Comparison of ENCODE assay signal across 15 mouse cellular contexts in genomic region chr4:72379515-72379914, GRCm38 (mm10).
DNase-seq lines count a peak whose midpoint lies in the region; ATAC-seq and TF ChIP-seq lines count a peak whose summit lies in the region.
"Had no signal": no experiment of that assay in that cellular context is flagged by ENCODE, and none has a peak within 500 bp of the region (broad histone marks: within the 10 kb centered on the region; RNA-seq: fewer than 3 reads in every experiment).

No protein-coding gene starts in this region.

- TF ChIP-seq CTCF in liver, postnatal 0 days (IDR thresholded peaks at IDR 0.05; ENCODE audit: low read depth), result no peak

- peak; percentile 57 for ATAC-seq in liver, postnatal 0 days
- no peak for ATAC-seq in liver, embryonic 12.5 days
- peak; percentile 89 for ATAC-seq in intestine, embryonic 16.5 days
- ATAC-seq: inflammation-experienced regulatory T-cells, adult 6 months had no signal

- no peak overlapping the region for H3K4me3 ChIP-seq in liver, postnatal 0 days (ENCODE audit: low read depth, low read length)
- no peak overlapping the region for H3K4me3 ChIP-seq in liver, embryonic 12.5 days
- H3K4me3 ChIP-seq in intestine, embryonic 16.5 days (ENCODE audit: low read length), result no peak overlapping the region
- H3K4me3 ChIP-seq: erythroblast, embryonic 14.5 days; limb, embryonic 15.5 days had no signal

- intact Hi-C loops in left cerebral cortex, postnatal 36 days (cut with DNase I), result no loop called here

- WGBS in liver, postnatal 0 days (ENCODE audit: insufficient replicate concordance), result 70% methylated on average over 1 of the region's 1 CpGs
- 41% methylated on average over 1 of the region's 1 CpGs for WGBS in liver, embryonic 12.5 days (ENCODE audit: insufficient replicate concordance)
- WGBS in intestine, embryonic 16.5 days, result 63% methylated on average over 1 of the region's 1 CpGs

- no peaks in the 10 kb centered on the region for H3K9me3 ChIP-seq in liver, postnatal 0 days (ENCODE audit: low read length)
- H3K9me3 ChIP-seq in liver, embryonic 12.5 days (replicated peaks), result no peaks in the 10 kb centered on the region
- H3K9me3 ChIP-seq in intestine, embryonic 16.5 days (ENCODE audit: control insufficient read depth, low read length), result no peaks in the 10 kb centered on the region
- H3K9me3 ChIP-seq: limb, embryonic 15.5 days had no signal

- no peak overlapping the region for H3K27ac ChIP-seq in liver, postnatal 0 days (ENCODE audit: low read depth)
- H3K27ac ChIP-seq in liver, embryonic 12.5 days, result no peak overlapping the region
- H3K27ac ChIP-seq in intestine, embryonic 16.5 days (ENCODE audit: low read length), result no peak overlapping the region
- H3K27ac ChIP-seq: limb, embryonic 15.5 days had no signal

- TF ChIP-seq EP300 in liver, postnatal 0 days (IDR thresholded peaks at IDR 0.05; ENCODE audit: low read depth), result no peak

- no peak overlapping the region for H3K4me2 ChIP-seq in liver, postnatal 0 days (ENCODE audit: low read depth, low read length)
- no peak overlapping the region for H3K4me2 ChIP-seq in liver, embryonic 12.5 days
- no peak overlapping the region for H3K4me2 ChIP-seq in intestine, embryonic 16.5 days (ENCODE audit: low read depth, low read length)
- H3K4me2 ChIP-seq: limb, embryonic 15.5 days had no signal

- no peaks in the 10 kb centered on the region for H3K36me3 ChIP-seq in liver, postnatal 0 days (replicated peaks; ENCODE audit: insufficient read depth, low read length)
- no peaks in the 10 kb centered on the region for H3K36me3 ChIP-seq in liver, embryonic 12.5 days
- no peaks in the 10 kb centered on the region for H3K36me3 ChIP-seq in intestine, embryonic 16.5 days (ENCODE audit: control insufficient read depth, insufficient read depth, low read length)
- H3K36me3 ChIP-seq: G1E; limb, embryonic 15.5 days had no signal

- no peaks in the 10 kb centered on the region for H3K27me3 ChIP-seq in liver, postnatal 0 days (ENCODE audit: insufficient read depth, low read length)
- H3K27me3 ChIP-seq in liver, embryonic 12.5 days (replicated peaks), result no peaks in the 10 kb centered on the region
- no peaks in the 10 kb centered on the region for H3K27me3 ChIP-seq in intestine, embryonic 16.5 days (replicated peaks; ENCODE audit: control insufficient read depth, insufficient read depth, low read length)

- H3K4me1 ChIP-seq in liver, postnatal 0 days (ENCODE audit: insufficient read depth), result no peaks in the 10 kb centered on the region
- H3K4me1 ChIP-seq in liver, embryonic 12.5 days, result no peaks in the 10 kb centered on the region
- peaks cover 4% of the 10 kb centered on the region for H3K4me1 ChIP-seq in intestine, embryonic 16.5 days (ENCODE audit: control insufficient read depth, insufficient read depth, low read length)

- DNase-seq in liver, postnatal 0 days, result no peak
- peak; percentile 22 for DNase-seq in kidney, postnatal 10 days
- DNase-seq in skeletal muscle tissue, adult 2 months (ENCODE audit: low read depth, low spot score), result peak; percentile 26
- no peak for DNase-seq in left cerebral cortex, postnatal 36 days (ENCODE audit: low spot score in 2 of 2)
- no peak for DNase-seq in spleen, adult 12 weeks (ENCODE audit: low spot score)
- DNase-seq: adrenal gland, adult 8-10 months; cerebellum, adult 9-11 months; gastrocnemius, postnatal 36 days; thymus, adult 2 months had no signal

- no peak overlapping the region for H3K9ac ChIP-seq in liver, postnatal 0 days (replicated peaks)
- no peak overlapping the region for H3K9ac ChIP-seq in liver, embryonic 12.5 days
- no peak overlapping the region for H3K9ac ChIP-seq in intestine, embryonic 16.5 days (ENCODE audit: low read depth, low read length)
- H3K9ac ChIP-seq: limb, embryonic 15.5 days had no signal

Comparison
In these comparisons a context has a peak if more than half of its experiments do, and no peak if none do; other contexts are left out.
1. DNase-seq: peak in kidney, postnatal 10 days (single experiment) and skeletal muscle tissue, adult 2 months (single experiment); none in liver, postnatal 0 days (single experiment), left cerebral cortex, postnatal 36 days (0 of 2) and spleen, adult 12 weeks (single experiment).